Comparison of ENCODE assay signal across 8 mouse cellular contexts in the genomic region with DNA sequence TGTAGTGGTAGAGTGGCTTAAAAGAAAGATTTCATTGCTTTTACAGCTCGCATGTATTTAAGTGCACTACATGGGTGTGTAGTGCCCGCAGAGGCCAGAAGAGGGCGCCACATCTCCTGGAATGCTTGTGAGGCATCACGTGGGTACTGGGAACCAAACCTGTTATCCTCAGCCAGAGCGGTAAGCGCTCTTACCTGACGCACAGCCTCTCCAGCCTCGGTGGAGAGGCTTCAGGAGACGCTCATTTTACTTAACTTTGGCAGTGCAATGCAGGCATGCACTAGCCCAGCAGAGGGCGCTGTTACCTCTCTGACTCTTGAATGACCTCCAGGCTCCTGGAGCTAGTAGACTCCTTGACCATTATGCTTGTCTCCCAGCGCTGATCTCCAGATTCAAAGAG. TPM values are rescaled to one million over a fixed set of nuclear protein-coding genes. Genes with fewer than 3 reads are reported as not detected.
DNase-seq lines count a peak whose midpoint lies in the region; ATAC-seq and TF ChIP-seq lines count a peak whose summit lies in the region.
"Had no signal": no experiment of that assay in that cellular context is flagged by ENCODE, and none has a peak within 500 bp of the region (broad histone marks: within the 10 kb centered on the region; RNA-seq: fewer than 3 reads in every experiment).

No protein-coding gene starts in this region.

- TF ChIP-seq POLR2A in lung, adult 2 months (IDR thresholded peaks at IDR 0.05; ENCODE audit: borderline replicate concordance, extremely low read depth, low read depth, low read length) = no peak

- 0 out of 2 replicates have a peak, but pooled peaks cover 3% of the 10 kb centered on the region for H3K27me3 ChIP-seq in intestine, embryonic 14.5 days (replicated peaks; ENCODE audit: control insufficient read depth, insufficient read depth, low read length)
- H3K27me3 ChIP-seq in intestine, embryonic 15.5 days (replicated peaks) = no peaks in the 10 kb centered on the region; the same call in 1 of the 2 replicates
- H3K27me3 ChIP-seq in E14TG2a.4 (ENCODE audit: insufficient read depth, low read length) = peaks cover 27% of the 10 kb centered on the region

- no peak overlapping the region for H3K4me2 ChIP-seq in intestine, embryonic 14.5 days (ENCODE audit: low read length)
- H3K4me2 ChIP-seq in intestine, embryonic 15.5 days (replicated peaks) = no peak overlapping the region

- peak; percentile 55 for DNase-seq in intestine, embryonic 14.5 days (ENCODE audit: low spot score)
- DNase-seq in A20 (ENCODE audit: low read depth, low spot score) = peak; percentile 65
- peak; percentile 21 for DNase-seq in lung, adult 2 months
- DNase-seq in testis, postnatal 14 days (ENCODE audit: low spot score) = peak; percentile 67

- H3K9ac ChIP-seq in intestine, embryonic 14.5 days (ENCODE audit: low read length) = no peak overlapping the region
- no peak overlapping the region for H3K9ac ChIP-seq in intestine, embryonic 15.5 days

- TF ChIP-seq CTCF in E14TG2a.4 (conservative IDR thresholded peaks at IDR 0.05; ENCODE audit: low read length) = peak; percentile 89
- TF ChIP-seq CTCF in lung, adult 2 months (IDR thresholded peaks at IDR 0.05; ENCODE audit: insufficient read depth, low read length) = peak; percentile 30; the same call in 1 of the 2 replicates

- H3K36me3 ChIP-seq in intestine, embryonic 14.5 days (ENCODE audit: control insufficient read depth, insufficient read depth, low read length) = no peaks in the 10 kb centered on the region
- no peaks in the 10 kb centered on the region for H3K36me3 ChIP-seq in intestine, embryonic 15.5 days
- H3K36me3 ChIP-seq in E14TG2a.4 (ENCODE audit: insufficient read depth, low read length) = no peaks in the 10 kb centered on the region

- WGBS in intestine, embryonic 14.5 days = 30% methylated on average over 11 of the region's 11 CpGs
- 26% methylated on average over 11 of the region's 11 CpGs for WGBS in intestine, embryonic 15.5 days
- 27% methylated on average over 11 of the region's 11 CpGs for WGBS in lung, adult 2 months

- H3K27ac ChIP-seq in intestine, embryonic 14.5 days (ENCODE audit: low read depth) = no peak overlapping the region
- no peak overlapping the region for H3K27ac ChIP-seq in intestine, embryonic 15.5 days

- H3K4me3 ChIP-seq in intestine, embryonic 14.5 days (ENCODE audit: low read depth, low read length) = no peak overlapping the region
- H3K4me3 ChIP-seq in intestine, embryonic 15.5 days (replicated peaks) = no peak overlapping the region
- no peak overlapping the region for H3K4me3 ChIP-seq in E14TG2a.4 (replicated peaks; ENCODE audit: low read length)
- no peak overlapping the region for H3K4me3 ChIP-seq in lung, adult 2 months (replicated peaks; ENCODE audit: extremely low read depth, low read depth, low read length)

- H3K4me1 ChIP-seq in intestine, embryonic 14.5 days (replicated peaks; ENCODE audit: control insufficient read depth, insufficient read depth, low read length) = no peaks in the 10 kb centered on the region
- no peaks in the 10 kb centered on the region for H3K4me1 ChIP-seq in intestine, embryonic 15.5 days (replicated peaks)
- H3K4me1 ChIP-seq in E14TG2a.4 (replicated peaks; ENCODE audit: low read depth, low read length) = peaks cover 5% of the 10 kb centered on the region; the same call in 1 of the 2 replicates
- H3K4me1 ChIP-seq in lung, adult 2 months (ENCODE audit: control insufficient read depth, insufficient read depth, low read length) = no peaks in the 10 kb centered on the region

- H3K9me3 ChIP-seq in intestine, embryonic 14.5 days (ENCODE audit: control insufficient read depth, low read length) = peaks cover 5% of the 10 kb centered on the region; the same call in 1 of the 2 replicates
- H3K9me3 ChIP-seq in intestine, embryonic 15.5 days = no peaks in the 10 kb centered on the region
- H3K9me3 ChIP-seq in E14TG2a.4 (ENCODE audit: low read length) = no peaks in the 10 kb centered on the region

- no peak for ATAC-seq in intestine, embryonic 14.5 days (replicated peaks; ENCODE audit: low FRiP score, low TSS enrichment, low read depth)
- no peak for ATAC-seq in intestine, embryonic 15.5 days
- ATAC-seq in common myeloid progenitor, adult 5-6 weeks (replicated peaks; ENCODE audit: low read depth, poor library complexity, severe bottlenecking) = peak; percentile 59; the same call in 1 of the 2 replicates

RNA-seq across cellular contexts. Expression of gene Cfap57, which starts 8.0 kb away (rescaled TPM):
- polyA plus RNA-seq in intestine, embryonic 14.5 days (2014; fragmentation: Nextera tagmentation; extraction: Ambion mirVana) = 0.27 and 0.41 TPM in 2 replicates
- polyA plus RNA-seq in intestine, embryonic 15.5 days (2015; fragmentation: Nextera tagmentation; extraction: Ambion mirVana) = 0.55 and 0.58 TPM in 2 replicates
- total RNA-seq in common myeloid progenitor, adult 5-6 weeks (2017) = 0.46 TPM in 1 of 2 replicates, not detected in the other
- polyA plus RNA-seq in lung, adult 2 months (2012; rRNA removed) = 1.3 and 2.5 TPM in 2 replicates
- total RNA-seq: gastrocnemius, postnatal 4 days had no signal

RNA-seq across cellular contexts. Expression of gene Ebna1bp2, which starts 8.0 kb away (rescaled TPM):
- polyA plus RNA-seq in intestine, embryonic 14.5 days (2014; fragmentation: Nextera tagmentation; extraction: Ambion mirVana) = 161 and 167 TPM in 2 replicates
- polyA plus RNA-seq in intestine, embryonic 15.5 days (2015; fragmentation: Nextera tagmentation; extraction: Ambion mirVana) = 125 and 144 TPM in 2 replicates
- 98.3 and 123 TPM in 2 replicates for total RNA-seq in common myeloid progenitor, adult 5-6 weeks (2017)
- 19.7 and 21.6 TPM in 2 replicates for polyA plus RNA-seq in lung, adult 2 months (2012; rRNA removed)

RNA-seq across cellular contexts. Expression of gene Olfr62, which starts 46.1 kb away (rescaled TPM):
- polyA plus RNA-seq in intestine, embryonic 14.5 days (2014; fragmentation: Nextera tagmentation; extraction: Ambion mirVana) = not detected in 2 replicates
- not detected in 2 replicates for polyA plus RNA-seq in intestine, embryonic 15.5 days (2015; fragmentation: Nextera tagmentation; extraction: Ambion mirVana)
- total RNA-seq in common myeloid progenitor, adult 5-6 weeks (2017) = not detected in 2 replicates
- not detected in 2 replicates for polyA plus RNA-seq in lung, adult 2 months (2012; rRNA removed)
- total RNA-seq: gastrocnemius, postnatal 4 days had no signal
